Mouse (Mus musculus) limb, embryonic 15.5 days (tissue): ENCODE measurements around the gene Fut1. TPM values are rescaled to one million over a fixed set of nuclear protein-coding genes. Genes with fewer than 3 reads are reported as not detected.

Experiments used
- ATAC-seq: fragments of 200-750 bp; cut with Nextera tagmentation; 2 replicates; pipeline ENCODE4 v1.8.0; 2017; ENCODE audit warnings: low read depth, moderate TSS enrichment; ENCODE audit not compliant: insufficient number of reproducible peaks, low FRiP score, low TSS enrichment
- H3K27ac ChIP-seq: fragments of 300-500 bp; sonication (generic); 2 replicates; pipeline ENCODE4 v1.5.1; 2015; ENCODE audit warnings: moderate library complexity, mild to moderate bottlenecking, inconsistent platforms
- H3K27me3 ChIP-seq: fragments of 300-500 bp; sonication (generic); 2 replicates; pipeline ENCODE4 v1.6.1; 2015; ENCODE audit warnings: inconsistent platforms
- H3K36me3 ChIP-seq: fragments of 300-500 bp; sonication (generic); 2 replicates; pipeline ENCODE4 v1.6.1; 2015; ENCODE audit warnings: inconsistent platforms
- H3K4me1 ChIP-seq: fragments of 300-500 bp; sonication (generic); 2 replicates; pipeline ENCODE4 v1.6.1; 2015; ENCODE audit warnings: inconsistent platforms
- H3K4me2 ChIP-seq: fragments of 300-500 bp; sonication (generic); 2 replicates; pipeline ENCODE4 v1.6.1; 2015; ENCODE audit warnings: mild to moderate bottlenecking, inconsistent platforms
- H3K4me3 ChIP-seq: fragments of 300-500 bp; sonication (generic); 2 replicates; pipeline ENCODE4 v1.5.1; 2015; ENCODE audit warnings: mild to moderate bottlenecking, inconsistent platforms
- H3K9ac ChIP-seq: fragments of 300-500 bp; sonication (generic); 2 replicates; pipeline ENCODE4 v1.6.1; 2015; ENCODE audit warnings: inconsistent platforms
- H3K9me3 ChIP-seq: fragments of 300-500 bp; sonication (generic); 2 replicates; pipeline ENCODE4 v1.6.1; 2016; ENCODE audit warnings: inconsistent platforms
- WGBS: fragments of 180-500 bp; shearing (Covaris S2); methylation state at CpG from one replicate; pipeline ENCODE4 v1.1.7; 2015; 5-methylcytosine and 5-hydroxymethylcytosine counted together
- polyA plus RNA-seq: library from polyadenylated mRNA; unstranded; fragments of >200 nt; fragmentation: Nextera tagmentation; extraction: Ambion mirVana; gene quantifications from 2 replicates; pipeline ENCODE4 v1.2.1, GENCODE M21; 2015

Gene Fut1
- polyA plus RNA-seq, 1 experiment from 2014 or later, result 2.9 TPM

DNA sequence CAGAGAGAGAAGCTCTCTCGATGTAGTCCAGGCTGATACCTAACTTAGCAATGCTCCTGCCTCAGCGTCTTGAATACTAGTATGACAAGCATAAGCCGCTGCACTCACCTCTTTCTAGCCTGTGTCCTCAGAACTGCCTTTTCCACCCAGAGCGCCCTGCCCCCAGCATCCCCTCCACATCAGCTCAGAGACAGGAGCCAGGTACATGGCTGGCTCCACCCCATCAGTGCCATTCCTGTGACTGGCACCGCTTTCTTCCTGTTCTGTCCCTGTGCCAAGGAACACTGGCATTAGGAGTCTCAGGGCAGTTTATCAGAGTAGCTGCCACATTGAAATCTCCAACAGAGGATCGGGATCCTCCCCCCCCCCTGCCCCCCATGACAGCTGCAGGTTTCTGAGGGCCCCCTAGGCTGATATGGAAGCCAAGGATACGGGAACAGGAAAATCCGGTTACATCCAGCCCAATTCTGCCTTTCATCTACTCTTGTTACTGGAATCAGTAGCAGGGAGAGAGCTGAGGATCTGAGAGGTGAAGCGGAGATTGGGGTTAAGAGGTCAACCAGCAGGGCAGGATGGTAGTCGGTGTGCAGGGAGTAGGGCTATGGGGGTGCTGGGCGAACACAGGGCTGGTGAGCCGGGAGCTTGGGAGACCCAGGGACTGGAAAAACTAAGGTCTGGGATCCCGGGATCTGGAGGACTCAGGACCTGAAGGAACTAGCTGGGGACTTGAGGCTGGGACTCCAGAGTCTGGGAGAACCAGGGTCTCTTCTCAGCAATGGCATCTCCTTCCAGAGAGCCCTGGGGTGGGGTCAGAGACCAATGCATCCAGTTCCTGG is 48.4 kb downstream of the Fut1 start:
- Histone ChIP-seq H3K9me3 (no peaks in the 10 kb centered on the region), H3K4me3 (no peak overlapping the region), H3K27ac (peak overlapping the region; percentile 48; the same call in 1 of the 2 replicates), H3K9ac (no peak overlapping the region), H3K27me3 (no peaks in the 10 kb centered on the region), H3K36me3 (no peaks in the 10 kb centered on the region), H3K4me1 (peaks cover 7% of the 10 kb centered on the region; the same call in 1 of the 2 replicates), H3K4me2 (no peak overlapping the region)
- WGBS, result 41% methylated on average over 13 of the region's 13 CpGs
- no peak for ATAC-seq

- Histone ChIP-seq H3K4me2 (no peak within 1 kb of the TSS), H3K4me3 (no peak within 1 kb of the TSS), H3K4me1 (peaks cover 7% of the 10 kb centered on the region; the same call in 1 of the 2 replicates), H3K9ac (no peak within 1 kb of the TSS), H3K9me3 (no peaks in the 10 kb centered on the region), H3K27ac (peak within 1 kb of the TSS; percentile 48; the same call in 1 of the 2 replicates), H3K27me3 (no peaks in the 10 kb centered on the region), H3K36me3 (no peaks in the 10 kb centered on the region)
- ATAC-seq, result no peak
- 82% methylated on average over 7 of the region's 7 CpGs for WGBS
Measured at GRCm38 (mm10) chr7:45666161-45666560, 49.1 kb downstream of the Fut1 start, which contains the start of gene Fut2. Gene Fut2, minus strand, starts transcription at chr7:45666394.

DNA sequence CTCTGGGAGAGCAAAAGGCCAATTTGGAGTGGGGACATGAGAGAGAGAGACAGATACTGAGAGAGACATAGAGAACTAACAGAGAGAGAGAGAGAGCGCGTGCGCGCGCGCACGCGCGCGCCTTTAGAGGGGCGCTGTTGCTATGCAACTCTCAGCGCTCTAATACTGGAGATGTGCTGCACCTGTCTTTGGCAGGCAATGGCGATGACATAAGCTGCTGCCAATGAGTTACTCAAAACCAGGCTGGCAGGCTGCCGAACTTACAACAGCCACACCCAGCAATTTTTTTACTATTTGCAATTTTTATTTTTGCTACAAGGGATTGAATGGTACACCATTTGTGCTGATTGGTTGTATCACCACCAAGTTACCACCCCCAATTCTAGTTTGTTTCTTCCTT is 50.7 kb downstream of the Fut1 start:
- H3K9ac ChIP-seq, result no peak overlapping the region
- H3K4me3 ChIP-seq, result no peak overlapping the region
- H3K9me3 ChIP-seq, result no peaks in the 10 kb centered on the region
- H3K36me3 ChIP-seq, result no peaks in the 10 kb centered on the region
- no peak overlapping the region for H3K4me2 ChIP-seq
- no peaks in the 10 kb centered on the region for H3K27me3 ChIP-seq
- H3K27ac ChIP-seq, result no peak overlapping the region
- H3K4me1 ChIP-seq, result peaks cover 7% of the 10 kb centered on the region; the same call in 1 of the 2 replicates
- no peak for ATAC-seq
- WGBS, result 65% methylated on average over 14 of the region's 14 CpGs

DNA sequence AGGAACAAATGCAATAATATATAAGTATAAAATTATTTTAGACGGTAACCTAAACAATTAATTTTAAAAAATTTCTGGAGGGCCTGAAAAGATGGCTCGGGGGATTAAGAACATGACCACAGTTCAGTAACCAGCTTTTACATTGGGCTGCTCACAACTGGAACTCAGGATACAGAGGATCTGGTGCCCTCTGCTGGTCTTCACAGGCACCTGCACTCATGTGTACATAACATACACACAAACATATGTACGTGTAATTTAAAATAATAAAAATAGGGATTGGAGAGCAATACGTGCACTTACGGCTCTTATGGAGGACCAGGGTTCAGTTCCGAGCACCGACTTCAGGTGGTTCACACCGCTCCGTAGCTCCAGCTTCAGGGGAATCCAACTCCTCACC is 51.8 kb downstream of the Fut1 start:
- no peak overlapping the region for H3K4me3 ChIP-seq
- H3K9ac ChIP-seq, result no peak overlapping the region
- ATAC-seq, result no peak
- no peaks in the 10 kb centered on the region for H3K36me3 ChIP-seq
- H3K27ac ChIP-seq, result no peak overlapping the region
- no peaks in the 10 kb centered on the region for H3K9me3 ChIP-seq
- H3K27me3 ChIP-seq, result no peaks in the 10 kb centered on the region
- no peak overlapping the region for H3K4me2 ChIP-seq
- peaks cover 7% of the 10 kb centered on the region; the same call in 1 of the 2 replicates for H3K4me1 ChIP-seq
- 95% methylated on average over 9 of the region's 9 CpGs for WGBS

Other genes starting within 250 kb of the Fut1 start
- gene Lin7b, start 246.7 kb upstream of the Fut1 start, polyA plus RNA-seq, result 2.3 and 2.5 TPM in 2 replicates
- 199 and 204 TPM in 2 replicates for gene Snrnp70, start 221.5 kb upstream of the Fut1 start, polyA plus RNA-seq
- 0.10 and 0.12 TPM in 2 replicates for gene Kcna7, start 211.6 kb upstream of the Fut1 start, polyA plus RNA-seq
- gene Ntf5, start 203.6 kb upstream of the Fut1 start, polyA plus RNA-seq, result 1.9 and 3.0 TPM in 2 replicates
- gene Lhb, start 196.5 kb upstream of the Fut1 start, polyA plus RNA-seq, result not detected in 2 replicates
- 39.0 and 43.5 TPM in 2 replicates for gene Gys1, start 182.4 kb upstream of the Fut1 start, polyA plus RNA-seq
- gene Ruvbl2, start 179.2 kb upstream of the Fut1 start, polyA plus RNA-seq, result 122 and 125 TPM in 2 replicates
- gene Ftl1, start 157.4 kb upstream of the Fut1 start, polyA plus RNA-seq, result 4,640 and 4,716 TPM in 2 replicates
- gene Bax, start 150.4 kb upstream of the Fut1 start, polyA plus RNA-seq, result 145 and 146 TPM in 2 replicates
- gene Tulp2, start 135.4 kb upstream of the Fut1 start, polyA plus RNA-seq, result 0.61 and 1.0 TPM in 2 replicates
- gene Gm45808, start 130.5 kb upstream of the Fut1 start, polyA plus RNA-seq, result not detected in 2 replicates
- gene Dhdh, start 128.5 kb upstream of the Fut1 start, polyA plus RNA-seq, result 3.1 and 3.3 TPM in 2 replicates
- 279 and 295 TPM in 2 replicates for gene Nucb1, start 106.9 kb upstream of the Fut1 start, polyA plus RNA-seq
- 22.3 and 26.1 TPM in 2 replicates for gene Ppp1r15a, start 91.0 kb upstream of the Fut1 start, polyA plus RNA-seq
- 5.7 and 6.8 TPM in 2 replicates for gene Plekha4, start 91.0 kb upstream of the Fut1 start, polyA plus RNA-seq
- 0.74 and 1.1 TPM in 2 replicates for gene Hsd17b14, start 62.4 kb upstream of the Fut1 start, polyA plus RNA-seq
- 63.4 and 64.4 TPM in 2 replicates for gene Bcat2, start 47.1 kb upstream of the Fut1 start, polyA plus RNA-seq
- 0.58 and 0.93 TPM in 2 replicates for gene Fgf21, start 1.8 kb upstream of the Fut1 start, polyA plus RNA-seq
- gene Izumo1, start 4.5 kb downstream of the Fut1 start, polyA plus RNA-seq, result 0.14 and 0.27 TPM in 2 replicates
- gene Rasip1, start 10.2 kb downstream of the Fut1 start, polyA plus RNA-seq, result 11.4 and 12.0 TPM in 2 replicates
- 21.9 and 36.8 TPM in 2 replicates for gene Mamstr, start 22.7 kb downstream of the Fut1 start, polyA plus RNA-seq
- 7.7 and 8.0 TPM in 2 replicates for gene Fut2, start 49.1 kb downstream of the Fut1 start, polyA plus RNA-seq
- 0.50 and 2.6 TPM in 2 replicates for gene Ntn5, start 66.7 kb downstream of the Fut1 start, polyA plus RNA-seq
- gene Sec1, start 77.1 kb downstream of the Fut1 start, polyA plus RNA-seq, result 0.56 and 0.97 TPM in 2 replicates
- 13.3 and 13.7 TPM in 2 replicates for gene Car11, start 82.6 kb downstream of the Fut1 start, polyA plus RNA-seq
- gene Dbp, start 87.8 kb downstream of the Fut1 start, polyA plus RNA-seq, result 4.3 and 4.7 TPM in 2 replicates
- gene Rpl18, start 98.2 kb downstream of the Fut1 start, polyA plus RNA-seq, result 942 and 1,034 TPM in 2 replicates
- 38.5 and 39.7 TPM in 2 replicates for gene Sphk2, start 100.7 kb downstream of the Fut1 start, polyA plus RNA-seq
- 0.76 and 0.78 TPM in 2 replicates for gene Fam83e, start 103.9 kb downstream of the Fut1 start, polyA plus RNA-seq
- not detected in 2 replicates for gene Spaca4, start 108.5 kb downstream of the Fut1 start, polyA plus RNA-seq
- 1.6 and 2.0 TPM in 2 replicates for gene Lmtk3, start 166.4 kb downstream of the Fut1 start, polyA plus RNA-seq
- gene Sult2b1, start 167.4 kb downstream of the Fut1 start, polyA plus RNA-seq, result 82.1 and 91.0 TPM in 2 replicates
- gene Cyth2, start 197.3 kb downstream of the Fut1 start, polyA plus RNA-seq, result 87.9 and 98.8 TPM in 2 replicates
- 1.4 and 1.5 TPM in 2 replicates for gene Kcnj14, start 207.5 kb downstream of the Fut1 start, polyA plus RNA-seq
- gene Grwd1, start 213.7 kb downstream of the Fut1 start, polyA plus RNA-seq, result 56.3 and 59.3 TPM in 2 replicates